Mouse (Mus musculus) forebrain, embryonic 13.5 days (tissue): ENCODE data around the gene Top3b. TPM values are rescaled to one million over a fixed set of nuclear protein-coding genes. Genes with fewer than 3 reads are reported as not detected.

Source experiments
- polyA plus RNA-seq: library from polyadenylated mRNA; unstranded; fragments of >200 nt; fragmentation: Nextera tagmentation; extraction: Ambion mirVana; gene quantifications from 2 replicates; pipeline ENCODE4 v1.2.1, GENCODE M21; 2015

Top3b gene
- polyA plus RNA-seq, 1 experiment from 2014 or later = 65.2 TPM

Other genes starting within 250 kb of the Top3b start
- not detected in 2 replicates for gene Olfr19, start 194.3 kb upstream of the Top3b start, polyA plus RNA-seq
- gene Spag6l, start 41.3 kb upstream of the Top3b start, polyA plus RNA-seq = 5.6 and 9.8 TPM in 2 replicates
- 0.19 TPM in 1 of 2 replicates, not detected in the other for gene Igll1, start 6.8 kb upstream of the Top3b start, polyA plus RNA-seq
- gene Vpreb1, start 107 bp downstream of the Top3b start, polyA plus RNA-seq = 2.5 and 3.5 TPM in 2 replicates
- gene Ppm1f, start 25.7 kb downstream of the Top3b start, polyA plus RNA-seq = 22.8 and 26.8 TPM in 2 replicates
- 172 and 177 TPM in 2 replicates for gene Mapk1, start 112.6 kb downstream of the Top3b start, polyA plus RNA-seq
- gene Ypel1, start 199.0 kb downstream of the Top3b start, polyA plus RNA-seq = 145 and 151 TPM in 2 replicates
- 153 and 165 TPM in 2 replicates for gene Ppil2, start 240.5 kb downstream of the Top3b start, polyA plus RNA-seq